Mouse (Mus musculus) heart, adult 8-10 months (tissue): ENCODE results near the gene Ptprn2. TPM values are rescaled to one million over a fixed set of nuclear protein-coding genes. Genes with fewer than 3 reads are reported as not detected.
A peak's percentile ranks its signal among the peaks of the same experiment; 100 is the strongest.

Source experiments
- DNase-seq: peaks from one replicate; pipeline ENCODE4 v3.0.0; 2022; ENCODE audit warnings: low spot score
- total RNA-seq, 4 experiments: library from RNA; stranded (reverse); gene quantifications; 2 replicates each; pipeline ENCODE4 v1.2.4; 2022

Ptprn2 gene
- total RNA-seq, 4 experiments from 2014 or later: 0.06 to 0.17 (median 0.14) TPM; not detected in 1

DNA sequence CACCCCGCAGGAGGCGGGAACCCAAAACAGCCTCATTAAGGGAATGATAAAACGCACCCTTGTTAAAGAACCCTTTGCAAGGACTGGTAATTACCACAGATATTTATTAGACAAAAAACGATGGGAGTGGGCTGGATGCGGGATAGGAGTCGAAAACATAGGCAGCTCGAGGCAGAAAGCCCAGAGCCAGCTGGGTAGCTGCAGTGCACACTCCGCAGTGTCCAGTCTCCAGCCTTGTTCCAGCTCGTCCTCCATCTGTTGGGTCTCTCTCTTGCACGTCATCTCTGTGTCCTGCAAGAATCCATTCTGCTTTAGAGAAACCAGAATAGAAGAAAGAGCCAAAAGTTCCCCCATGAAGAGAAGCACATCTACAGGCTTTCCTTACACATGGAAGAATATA is 564.3 kb downstream of the Ptprn2 start:
- no peak for DNase-seq

GRCm38 (mm10) chr12:117053223-117053850 is 567.8 kb downstream of the Ptprn2 start:
- no peak for DNase-seq

- no peak for DNase-seq
Measured at GRCm38 (mm10) chr12:117053851-117054769, 568.6 kb downstream of the Ptprn2 start.

GRCm38 (mm10) chr12:117054925-117055570 is 569.5 kb downstream of the Ptprn2 start:
- no peak for DNase-seq

DNA sequence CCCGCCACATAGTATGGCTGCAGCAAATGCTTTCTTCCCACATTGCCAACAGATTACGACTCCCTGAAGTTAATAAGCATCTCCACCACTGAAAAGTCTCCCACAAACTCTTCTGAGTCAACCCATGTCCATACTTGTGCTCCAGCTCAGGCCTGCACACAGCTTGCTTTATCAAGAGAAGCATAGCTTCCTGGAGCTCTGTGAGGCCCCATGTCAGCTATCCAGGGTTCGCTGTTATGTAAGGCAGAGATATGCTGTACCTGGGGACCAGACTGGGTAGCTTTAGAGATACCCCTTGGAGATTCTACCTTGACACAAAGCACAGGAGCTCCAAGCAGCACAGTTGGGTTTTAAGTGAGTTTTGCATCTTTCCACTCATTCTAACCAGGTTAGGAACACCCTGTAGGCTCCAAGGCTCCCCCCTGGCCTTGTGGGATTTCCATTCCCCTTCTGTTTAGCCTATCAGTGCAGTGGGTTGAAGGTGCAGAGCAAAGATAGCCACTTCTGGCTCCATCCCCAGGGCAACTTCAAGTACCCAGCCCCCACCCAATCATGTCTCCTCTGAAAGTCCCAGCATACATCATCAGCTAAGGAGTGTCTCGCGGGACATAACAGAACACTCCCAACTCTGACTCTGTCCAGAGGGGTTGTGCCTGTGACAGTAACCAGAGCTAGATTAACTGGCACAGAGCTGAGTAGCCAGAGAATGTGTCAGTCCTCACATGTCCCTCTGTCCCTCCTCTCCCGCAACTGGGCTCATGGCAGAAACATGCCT is 572.9 kb downstream of the Ptprn2 start:
- DNase-seq: no peak

- no peak for DNase-seq
Measured at GRCm38 (mm10) chr12:117058975-117059374, 573.5 kb downstream of the Ptprn2 start.

DNA sequence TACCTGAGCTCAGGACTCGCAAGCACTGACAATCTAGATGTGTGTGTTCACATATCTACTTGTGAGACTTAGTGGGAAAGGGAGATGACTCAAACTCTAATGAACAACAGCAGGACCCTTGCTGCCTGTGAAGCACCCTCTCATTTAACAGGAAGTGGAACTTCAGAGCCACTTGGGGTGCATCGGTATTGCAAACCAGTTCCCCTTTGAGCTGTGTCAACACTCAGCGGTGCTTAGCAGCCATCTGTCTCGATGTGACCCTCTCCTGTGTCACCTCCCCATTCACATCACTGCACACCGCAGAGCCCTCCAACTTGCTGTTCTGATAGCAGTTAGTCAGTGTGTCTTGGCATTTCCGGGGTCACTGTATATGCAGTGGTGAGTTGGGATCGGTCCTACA is 592.1 kb downstream of the Ptprn2 start:
- no peak for DNase-seq

DNA sequence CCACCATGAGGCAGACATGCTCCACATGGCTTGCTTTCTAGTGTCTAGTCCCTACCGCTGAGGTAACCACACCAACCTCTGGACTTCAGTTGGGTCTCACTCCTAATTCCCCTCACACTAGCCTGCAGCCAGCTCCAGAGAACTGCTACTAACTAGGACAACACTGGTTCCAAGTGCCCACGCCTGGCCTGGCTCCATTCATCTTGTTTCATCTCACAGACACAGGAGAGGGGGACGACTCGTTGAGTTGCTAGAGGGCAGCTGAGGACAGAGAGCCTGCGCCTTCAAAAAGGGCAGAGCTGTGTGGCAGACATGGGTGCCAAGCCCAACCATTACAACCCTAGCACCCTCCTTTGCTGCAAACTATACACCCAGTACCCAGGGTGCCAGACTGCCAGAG is 593.4 kb downstream of the Ptprn2 start:
- DNase-seq: no peak

DNA sequence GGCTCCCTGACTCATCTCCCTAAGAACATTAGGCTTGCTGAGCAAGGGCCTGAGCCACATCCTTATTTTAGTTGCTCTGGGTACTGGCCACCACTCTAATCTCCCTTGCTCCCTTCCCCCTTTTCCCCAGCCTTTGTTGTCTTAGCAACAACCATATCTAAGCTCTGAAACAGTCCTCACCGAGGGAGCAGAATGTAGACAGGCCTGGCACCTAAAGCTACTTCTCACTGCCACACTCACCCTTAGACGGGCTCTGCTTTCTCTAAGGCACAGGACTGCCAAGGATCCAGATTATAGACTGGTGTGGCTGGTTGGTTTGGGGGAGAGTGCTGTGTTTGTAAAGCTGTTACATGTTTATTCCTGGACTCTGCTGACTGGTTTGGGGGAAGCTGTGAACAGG is 594.2 kb downstream of the Ptprn2 start:
- DNase-seq: no peak

DNA sequence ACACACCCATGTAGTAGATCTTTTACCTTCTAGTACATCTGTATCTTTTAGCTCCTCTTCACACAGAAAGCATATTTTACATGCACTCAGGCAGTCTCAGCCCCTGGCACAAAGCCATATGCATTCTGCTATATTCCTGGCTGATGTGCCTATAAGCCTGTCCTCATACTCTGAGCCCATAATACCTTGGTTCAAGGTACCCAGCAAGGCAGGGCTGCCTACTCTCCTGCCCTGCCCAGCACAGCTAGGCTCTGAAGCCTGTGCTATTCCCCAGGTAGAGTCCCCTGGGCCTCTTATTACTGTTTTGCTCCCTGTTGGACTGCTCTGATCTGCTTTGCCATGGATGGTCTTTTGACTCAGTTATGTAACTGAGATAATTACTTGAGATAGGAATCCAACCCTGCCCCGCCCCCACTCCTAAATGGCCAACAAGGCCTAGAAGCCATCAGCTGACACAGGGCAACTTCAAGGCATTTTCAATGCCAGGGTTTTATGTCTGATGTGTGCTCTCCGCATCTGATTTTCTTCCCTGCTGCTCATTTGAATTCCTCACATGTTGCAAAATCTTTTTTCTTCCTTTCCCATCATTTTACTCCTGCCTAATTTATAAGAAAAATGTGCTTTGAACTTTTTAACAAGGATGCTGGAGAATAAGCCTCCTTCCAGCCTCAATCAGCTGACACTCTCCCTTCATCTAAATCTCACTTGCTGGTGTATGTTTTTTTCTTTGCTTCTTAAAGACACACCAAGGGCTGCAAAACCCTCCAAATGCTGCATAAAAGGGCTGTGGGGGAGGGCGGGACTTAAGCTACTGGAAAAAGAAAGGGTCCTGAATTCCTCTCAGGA is 598.6 kb downstream of the Ptprn2 start:
- DNase-seq: no peak

DNA sequence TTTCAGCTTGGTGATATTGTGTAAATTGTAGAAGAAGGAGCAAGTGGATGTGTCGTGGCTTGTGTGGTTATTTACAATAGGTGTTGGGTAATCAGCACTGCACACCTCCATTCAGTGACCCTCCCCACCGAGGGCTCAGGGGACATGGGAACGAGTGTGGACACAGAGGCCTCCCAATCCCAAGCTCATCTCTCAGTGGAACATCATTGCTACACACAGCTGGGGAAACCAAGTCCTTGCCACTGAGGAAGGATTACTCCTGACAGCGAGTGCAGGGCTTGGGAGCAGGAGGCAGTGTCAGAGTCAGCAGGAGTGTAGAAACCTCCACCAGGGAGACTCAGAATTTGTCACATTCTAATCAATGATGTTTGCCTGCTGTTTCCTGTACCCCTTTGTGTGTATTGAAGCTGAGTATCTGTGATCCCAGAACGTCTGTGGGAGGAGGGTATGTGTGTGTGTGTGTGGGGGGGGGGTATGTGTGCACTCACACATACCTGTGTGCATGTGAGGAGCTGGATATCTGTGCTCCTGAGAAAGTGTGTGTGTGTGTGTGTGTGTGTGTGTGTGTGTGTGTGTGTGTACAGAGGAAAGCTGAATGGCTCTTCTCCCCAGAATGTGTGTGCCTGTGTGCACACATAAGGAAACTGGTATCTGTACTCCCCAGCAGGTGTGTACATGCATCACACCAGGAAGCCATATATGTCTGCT is 599.3 kb downstream of the Ptprn2 start:
- no peak for DNase-seq

DNA sequence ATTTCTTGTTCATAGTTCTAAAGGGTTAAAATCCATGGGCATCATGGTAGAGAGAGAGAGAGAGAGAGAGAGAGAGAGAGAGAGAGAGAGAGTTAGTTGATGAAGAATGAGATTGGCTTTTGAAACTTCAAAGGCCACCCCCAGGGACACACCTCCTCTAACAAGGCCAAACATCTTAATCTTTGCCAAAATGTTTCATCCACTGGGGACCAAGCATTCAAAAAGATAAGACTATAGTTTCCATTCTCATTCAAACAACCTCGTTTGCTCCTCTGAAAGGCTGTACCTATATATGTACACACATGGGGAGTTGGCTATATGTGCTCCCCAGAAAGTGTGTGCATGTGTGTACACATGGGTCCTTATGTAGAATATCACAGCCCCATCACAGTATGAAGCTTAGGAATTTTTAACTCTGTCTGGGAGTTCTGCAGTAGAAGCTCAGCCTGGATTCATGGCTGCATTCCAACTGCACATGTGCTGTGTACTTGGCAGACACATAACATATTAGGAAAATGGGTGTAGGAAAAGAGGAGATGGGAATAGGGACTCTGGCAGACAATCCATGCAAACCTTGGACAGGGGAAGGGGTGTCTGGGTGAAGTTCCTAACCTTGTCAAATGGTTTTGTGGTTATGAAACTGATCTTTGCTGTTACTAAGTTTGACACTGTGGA is 600.3 kb downstream of the Ptprn2 start:
- DNase-seq: peak; percentile 3

GRCm38 (mm10) chr12:117092345-117093107 is 607.0 kb downstream of the Ptprn2 start:
- DNase-seq: no peak

DNA sequence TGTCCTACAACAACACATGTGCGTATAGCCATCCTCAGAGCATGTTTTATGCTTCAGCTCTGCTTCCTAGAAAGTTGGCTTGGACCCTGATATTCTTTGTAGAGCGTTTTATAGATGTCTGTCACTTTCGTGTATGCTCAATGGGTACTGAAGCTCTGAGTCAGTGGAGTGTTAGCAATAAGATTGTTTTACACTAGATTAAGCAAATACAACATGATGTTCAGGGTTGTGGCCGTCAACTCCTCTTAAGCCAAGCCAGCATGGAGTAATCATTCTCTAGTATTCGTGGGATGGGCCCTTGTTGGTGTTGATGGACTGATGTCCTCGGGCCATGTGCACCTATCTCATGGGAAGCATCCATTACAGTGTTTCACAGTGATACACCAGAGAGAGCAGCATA is 610.4 kb downstream of the Ptprn2 start:
- DNase-seq: no peak

GRCm38 (mm10) chr12:117098295-117098694 is 612.8 kb downstream of the Ptprn2 start:
- no peak for DNase-seq

DNA sequence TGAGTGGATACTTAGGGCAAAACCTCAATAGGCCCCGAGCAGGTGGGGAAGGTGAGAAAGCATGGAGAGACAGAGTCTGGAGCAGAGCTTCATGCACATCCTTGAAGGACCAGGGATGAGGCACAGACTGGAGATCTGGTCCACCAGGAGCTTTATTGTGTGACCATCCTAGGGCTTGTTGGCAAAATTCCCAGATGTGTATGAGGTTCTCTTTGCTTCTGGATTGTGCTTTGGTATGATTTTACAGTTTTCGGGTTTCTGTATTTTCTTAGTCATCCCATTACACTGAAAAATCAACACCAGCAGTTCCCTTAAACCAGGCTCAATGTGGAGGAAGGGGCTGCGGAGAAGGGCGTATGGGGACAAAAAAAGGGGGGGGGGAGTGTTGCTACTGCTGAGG is 621.2 kb downstream of the Ptprn2 start:
- no peak for DNase-seq

DNA sequence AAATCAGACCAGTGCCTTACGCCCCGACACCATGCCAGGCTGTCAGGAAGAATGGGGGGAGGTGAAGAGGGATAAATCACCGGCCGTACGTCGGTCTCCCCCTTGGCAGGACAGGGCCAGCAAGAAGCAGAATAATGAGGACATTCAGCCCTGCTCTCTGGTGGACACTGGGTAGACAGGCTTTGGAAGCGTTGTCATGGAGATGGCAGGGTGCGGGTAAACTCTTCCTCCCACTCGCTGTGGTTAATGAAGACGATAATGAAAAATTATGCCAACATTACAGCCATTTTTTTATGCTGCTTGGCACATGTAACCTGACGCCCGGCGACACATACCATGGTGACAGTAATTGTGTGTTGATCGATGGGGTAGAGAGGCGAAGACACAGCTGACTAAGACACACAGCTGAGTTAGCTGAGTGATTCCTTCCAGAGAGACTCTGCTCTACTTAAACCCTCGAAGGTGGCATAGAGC is 621.7 kb downstream of the Ptprn2 start:
- no peak for DNase-seq

GRCm38 (mm10) chr12:117115254-117115865 is 629.8 kb downstream of the Ptprn2 start:
- no peak for DNase-seq
